Mouse (Mus musculus): ENCODE measurements around the gene Coq10a.

DNA sequence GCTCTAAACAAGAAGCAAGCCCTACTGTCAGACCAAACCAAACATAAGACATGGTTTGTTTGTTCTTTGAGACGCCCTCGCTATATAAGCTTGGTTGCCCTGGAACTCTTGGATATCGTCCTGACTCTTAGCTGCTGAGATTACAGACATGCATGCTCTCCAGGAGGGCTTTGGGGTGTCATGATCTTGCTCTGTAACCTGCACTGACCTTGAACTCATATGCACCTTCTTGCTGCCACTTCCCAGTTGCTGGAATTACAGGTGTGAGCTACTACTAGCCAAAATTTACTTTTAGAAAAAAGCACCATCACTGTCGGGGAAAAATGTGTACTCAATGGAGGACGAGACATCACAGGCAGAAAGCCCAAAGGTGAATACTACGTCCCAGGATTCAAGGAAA, 802 bp upstream of the Coq10a start:
- TF ChIP-seq POLR2A (IDR thresholded peaks at IDR 0.05; ENCODE audit: insufficient read depth, low read length) (no peak), CTCF (IDR thresholded peaks at IDR 0.05; ENCODE audit: low read depth, low read length) (no peak), EP300 (IDR thresholded peaks at IDR 0.05; ENCODE audit: insufficient read depth, low read depth, low read length) (no peak)
